Mouse (Mus musculus): ENCODE data around the gene Krt28.

The Krt28 gene

DNA sequence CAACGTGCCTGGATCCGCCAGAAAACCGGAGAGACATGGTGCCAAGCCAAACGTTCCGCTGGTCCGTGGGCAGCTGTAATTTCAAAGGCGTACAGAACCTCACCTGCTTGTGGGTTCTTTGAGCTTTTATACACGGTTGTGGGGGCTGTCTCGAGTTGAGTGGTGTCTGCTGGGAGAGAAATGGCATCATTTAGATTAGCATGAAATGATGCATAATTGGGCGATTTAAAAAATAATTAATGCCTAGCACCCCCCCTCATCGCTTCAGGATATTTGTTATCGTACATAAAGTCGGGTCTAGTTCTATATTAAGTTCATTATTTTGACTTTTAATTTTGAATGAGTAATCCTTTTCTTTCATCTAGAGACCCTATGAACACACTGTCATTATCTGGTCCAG lies at the start of gene Krt28:
Gene Krt28, minus strand, starts transcription at position 101 of the 400 bp plus-strand sequence.
- DNase-seq = no peak

DNA sequence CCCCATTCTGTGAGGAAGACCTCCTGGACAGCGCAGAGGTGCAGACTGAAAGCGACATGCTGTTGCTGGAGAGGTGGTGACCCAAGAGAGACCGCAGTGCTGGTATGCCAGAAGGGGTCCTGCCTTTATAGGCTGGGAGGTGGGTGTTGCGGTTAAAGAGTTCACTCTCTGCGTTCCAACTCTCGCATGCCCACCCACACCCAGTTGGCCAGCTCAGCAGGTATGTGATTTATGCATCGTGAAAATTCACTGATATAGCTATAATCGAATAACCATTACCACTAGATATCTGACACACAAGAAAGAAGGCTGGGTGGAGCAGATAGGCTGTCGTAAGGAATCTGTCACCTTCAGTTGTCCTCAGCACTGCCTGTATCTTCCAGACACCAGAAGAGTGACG lies 47.5 kb upstream of the Krt28 start, which contains the start of gene Krt12:
Gene Krt12, minus strand, starts transcription at position 101 of the 400 bp plus-strand sequence.
- DNase-seq = no peak

DNA sequence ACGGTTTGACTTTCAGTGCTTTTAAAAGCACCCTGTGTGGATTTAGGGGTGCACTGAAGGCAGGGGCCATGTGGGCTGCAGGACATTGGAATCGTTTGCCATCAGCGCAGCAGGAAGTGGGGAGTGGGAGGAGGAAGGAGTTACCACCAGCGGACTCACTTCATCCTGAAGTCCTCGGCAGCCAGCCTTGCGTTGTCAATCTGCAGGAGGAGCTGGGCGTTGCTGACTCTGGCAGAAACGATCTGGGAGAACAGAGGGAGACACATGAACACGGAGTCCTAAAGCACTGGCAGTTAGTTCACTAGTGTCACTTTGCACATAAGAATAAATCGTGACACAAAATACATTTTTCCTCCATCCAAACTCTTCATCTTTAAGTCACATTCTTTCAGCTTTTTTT lies 45.9 kb upstream of the Krt28 start:
- DNase-seq = no peak

DNA sequence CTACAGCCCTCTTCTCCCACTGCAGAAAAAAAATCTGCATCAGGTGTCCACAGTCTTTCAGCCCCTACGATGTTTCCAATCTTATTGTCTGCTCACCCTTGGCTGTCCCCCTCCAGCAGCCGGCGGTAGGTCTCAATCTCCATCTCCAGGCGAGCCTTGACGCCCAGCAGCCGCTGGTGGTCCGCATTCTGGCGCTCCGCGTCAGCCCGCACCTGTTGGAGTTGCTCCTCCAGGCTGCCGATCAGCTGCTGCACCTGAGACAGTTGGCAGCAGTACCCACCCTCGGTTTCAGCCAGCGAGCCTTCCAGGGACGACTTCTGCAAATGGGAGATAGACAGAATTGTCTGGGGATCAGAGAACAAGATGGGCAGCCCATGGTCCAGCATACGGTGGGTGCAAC lies 43.1 kb upstream of the Krt28 start:
- no peak for DNase-seq

DNA sequence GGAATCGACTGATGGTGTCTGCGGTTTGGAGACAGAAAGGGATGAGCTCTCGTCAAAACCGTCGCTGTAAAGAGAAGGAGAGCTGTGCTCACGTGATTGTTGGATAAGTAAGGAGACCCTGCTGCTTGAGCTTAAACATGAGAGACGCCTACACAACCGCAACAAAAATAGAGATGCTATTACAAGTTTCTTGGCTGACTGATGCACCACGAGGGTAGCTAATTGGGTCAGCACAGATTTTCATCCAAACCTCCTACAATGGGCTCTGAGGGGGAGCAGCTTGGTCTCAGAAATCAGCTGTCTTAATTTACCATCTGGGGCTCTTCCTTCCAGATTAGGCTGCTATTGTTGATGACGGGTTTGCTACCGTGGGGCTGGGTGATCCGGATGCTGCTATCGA lies 42.2 kb upstream of the Krt28 start:
- no peak for DNase-seq

DNA sequence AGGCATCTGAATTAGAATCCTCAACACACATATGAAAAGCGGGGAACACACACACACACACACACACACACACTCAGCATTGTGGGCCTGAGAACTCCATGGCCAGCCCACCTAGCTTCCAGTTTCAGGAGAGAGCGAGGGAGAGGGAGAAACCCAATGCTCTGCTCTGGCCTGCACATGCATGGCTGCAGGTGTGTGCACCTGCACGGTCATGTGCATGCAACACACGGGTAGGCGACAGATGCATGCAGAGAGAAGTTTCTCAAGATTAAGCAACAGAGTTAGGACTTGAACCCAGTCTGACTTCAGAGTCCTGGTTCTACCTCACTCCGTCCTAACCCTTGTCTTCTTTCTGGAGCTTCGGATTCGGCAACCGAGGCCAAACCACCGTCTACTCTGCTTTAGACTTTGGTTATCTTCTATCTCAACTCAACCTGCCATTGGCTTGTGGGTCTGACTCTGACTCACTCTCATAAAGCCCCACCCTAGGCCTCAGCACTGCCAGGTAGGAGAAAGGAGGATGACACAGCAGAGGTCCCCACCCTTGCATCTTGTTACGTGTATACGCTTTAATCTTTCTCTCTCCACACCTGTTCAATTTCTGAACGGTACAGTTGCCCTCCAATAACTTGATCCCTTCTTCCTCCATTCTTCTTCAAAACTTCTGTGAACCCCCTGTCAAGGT lies 39.9 kb upstream of the Krt28 start:
- DNase-seq = no peak

DNA sequence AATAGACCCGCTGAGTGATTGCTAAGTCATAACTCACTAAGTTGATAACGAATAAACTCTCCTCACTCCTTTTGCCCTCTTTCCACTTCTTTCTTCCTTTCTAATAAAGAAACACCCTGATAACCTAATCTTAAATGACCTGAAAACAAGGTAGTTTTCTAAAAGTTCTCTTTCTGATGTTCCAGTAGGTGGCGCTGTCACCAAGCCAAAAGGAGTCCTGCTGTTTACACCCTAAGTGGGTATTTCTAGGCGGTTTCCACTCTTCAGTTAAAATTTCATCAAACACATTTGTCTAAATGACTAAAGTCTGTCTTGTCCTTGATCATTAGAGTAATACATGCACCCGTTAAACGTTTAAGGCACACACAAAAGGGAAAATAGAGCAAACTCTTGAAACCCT lies 38.5 kb upstream of the Krt28 start:
- DNase-seq = peak; percentile 47

DNA sequence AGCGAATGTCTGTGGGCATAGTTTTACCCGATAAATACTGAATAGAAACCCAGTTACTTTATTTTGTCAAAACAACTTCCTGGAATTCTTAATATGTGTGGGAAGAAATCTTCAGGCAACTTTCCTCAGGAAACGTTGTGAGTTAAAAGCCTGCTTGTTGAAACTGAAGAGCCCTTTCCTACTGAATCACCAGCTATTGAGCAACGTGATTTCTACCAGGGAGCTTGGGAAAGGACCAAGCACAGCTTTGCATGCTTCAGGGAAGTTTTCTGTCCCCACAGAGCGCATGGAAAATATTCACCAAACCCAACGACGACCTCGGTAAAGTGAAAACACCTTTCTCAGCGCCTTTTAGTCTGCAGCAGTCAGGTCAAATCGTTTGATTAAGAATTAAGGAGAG lies 31.5 kb upstream of the Krt28 start:
- DNase-seq = no peak

DNA sequence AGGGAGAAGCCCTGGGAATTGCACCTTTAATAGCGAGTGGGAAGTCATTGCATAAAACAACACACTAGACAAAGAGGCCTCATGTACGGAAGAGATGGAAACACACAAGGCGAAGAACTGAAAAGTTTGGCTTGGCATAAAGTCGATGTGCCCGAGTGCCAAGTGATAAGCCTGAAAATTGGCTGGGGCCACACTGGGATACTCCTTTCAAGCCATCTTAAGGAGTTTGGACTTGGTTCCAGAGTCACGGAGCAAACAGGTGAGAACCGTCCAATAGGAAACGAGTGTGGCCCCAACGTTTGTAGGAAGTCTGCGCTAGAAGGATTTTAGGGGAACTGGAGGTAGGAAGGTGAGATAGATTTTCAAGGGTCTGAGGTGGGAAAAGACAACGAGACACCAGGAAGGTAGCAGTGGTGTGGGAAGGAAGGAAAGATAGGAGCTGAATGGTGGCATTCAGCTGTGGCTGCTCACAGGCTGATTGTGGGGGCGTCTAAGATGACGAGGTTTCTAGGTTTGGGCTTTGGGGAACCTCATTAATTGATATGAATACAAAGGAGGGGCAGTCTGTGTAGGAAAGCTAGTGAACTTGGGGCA lies 25.4 kb upstream of the Krt28 start:
- no peak for DNase-seq

DNA sequence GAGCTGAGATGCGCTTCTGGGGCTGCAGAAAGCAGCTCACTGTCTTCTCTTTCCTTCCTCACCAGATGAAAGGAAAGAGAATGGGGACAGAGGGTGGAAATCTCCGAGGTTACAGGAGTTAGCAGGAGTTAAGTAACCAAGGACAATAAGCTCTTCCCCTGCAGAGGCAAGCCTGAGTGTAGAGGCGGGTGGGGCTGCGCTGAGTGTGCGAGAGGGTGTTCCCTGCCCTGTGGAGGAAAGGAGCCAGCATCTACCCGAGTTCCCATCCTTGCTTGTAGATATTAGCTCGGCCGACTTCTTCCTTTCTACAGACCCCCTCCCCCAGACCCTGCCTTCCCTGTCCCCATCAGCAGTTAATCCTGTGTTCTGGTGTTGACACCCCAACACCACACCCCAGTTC lies 24.1 kb upstream of the Krt28 start:
- no peak for DNase-seq

DNA sequence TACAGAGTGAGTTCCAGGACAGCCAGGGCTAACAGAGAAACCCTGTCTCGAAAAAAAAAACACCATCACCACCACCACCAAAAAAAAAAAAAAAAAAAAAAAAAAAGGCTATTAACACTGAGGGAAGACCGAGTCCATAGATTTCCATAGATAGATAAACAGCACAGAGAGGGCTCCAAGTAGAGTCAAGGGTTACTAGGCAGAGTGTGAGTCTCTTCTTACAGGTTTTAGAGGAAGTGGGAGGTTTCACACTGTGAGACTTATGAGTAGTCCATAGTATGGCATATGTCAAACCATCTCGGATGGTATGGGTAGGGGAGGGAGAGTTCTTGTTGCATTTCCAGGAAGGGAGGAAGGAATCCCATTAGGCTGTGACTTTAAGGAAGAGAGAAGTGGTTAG lies 23.4 kb upstream of the Krt28 start:
- no peak for DNase-seq

DNA sequence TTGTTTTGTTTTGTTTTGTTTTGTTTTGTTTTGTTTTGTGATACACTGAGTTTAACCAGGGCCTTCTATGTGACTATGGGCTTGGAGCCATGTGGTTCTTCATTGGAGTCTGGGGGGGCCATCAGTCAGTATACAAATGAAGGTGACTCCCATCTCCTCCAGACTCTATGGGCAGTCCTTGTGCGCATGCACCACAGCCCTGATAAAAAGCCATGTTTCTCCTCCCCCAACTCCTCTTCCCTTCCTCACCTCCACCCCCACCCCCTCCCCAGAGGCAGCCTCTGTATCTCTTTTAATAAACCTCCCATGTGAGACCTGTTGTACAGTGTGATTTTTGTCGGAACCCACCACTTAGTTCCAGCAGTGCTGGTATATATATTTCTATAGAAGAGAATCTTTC lies 22.0 kb upstream of the Krt28 start:
- no peak for DNase-seq

DNA sequence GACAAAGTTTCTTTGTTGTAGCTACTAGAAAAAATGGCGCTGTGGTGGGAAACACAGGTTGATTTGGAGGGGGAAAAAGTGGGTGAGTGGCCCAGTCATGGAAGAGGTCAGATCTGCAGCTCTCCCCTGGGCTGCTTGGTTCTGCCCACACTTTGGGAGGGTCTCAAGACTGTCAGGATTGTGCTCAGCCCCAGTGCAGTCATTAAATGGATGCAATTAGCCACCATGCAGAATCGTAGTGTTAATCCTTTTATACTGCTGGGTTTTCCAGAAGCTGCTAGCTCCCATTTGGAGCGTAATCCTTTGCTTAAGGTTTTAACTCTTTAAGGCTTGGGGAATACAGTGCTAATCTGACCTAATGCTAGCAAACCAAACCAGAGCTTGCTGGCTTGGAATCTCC lies 21.3 kb upstream of the Krt28 start:
- no peak for DNase-seq

DNA sequence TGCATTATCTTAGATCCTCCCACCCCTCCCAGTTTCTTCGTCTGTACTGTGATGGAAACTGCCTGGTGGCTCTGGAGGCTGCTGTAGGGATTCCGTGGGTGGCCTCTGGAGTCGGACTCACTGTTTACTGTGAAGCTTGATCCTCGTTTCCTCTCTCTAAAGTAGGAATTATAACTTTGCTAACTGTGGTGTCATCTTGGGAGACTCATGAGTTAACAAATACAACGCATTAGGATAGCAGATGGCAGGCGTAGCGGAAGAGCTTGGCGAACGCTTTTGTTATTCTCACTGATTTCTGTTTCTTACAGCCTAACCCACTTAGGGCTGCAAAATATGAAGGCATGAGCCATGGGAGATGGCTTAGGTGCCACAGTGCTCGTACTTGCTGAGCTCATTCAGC lies 17.8 kb upstream of the Krt28 start:
- no peak for DNase-seq

DNA sequence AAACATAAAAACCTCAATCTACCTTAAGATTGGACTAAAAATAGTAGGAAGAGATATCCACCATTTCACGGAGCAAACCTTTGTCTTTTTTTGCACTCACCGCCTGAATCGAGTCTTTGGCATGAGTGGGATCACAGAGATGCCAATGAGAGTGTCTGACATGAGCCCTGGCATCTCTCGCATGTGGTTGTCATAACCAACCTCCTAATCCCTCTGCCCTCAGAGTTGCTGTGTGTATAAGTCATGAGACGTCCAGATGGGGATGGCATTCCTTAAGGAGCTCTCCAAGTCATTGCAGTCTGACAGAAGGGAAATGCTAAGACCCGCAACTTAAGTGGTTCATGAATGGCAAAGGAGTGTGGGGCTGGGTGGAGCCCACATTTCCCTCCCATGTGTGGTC lies 16.7 kb upstream of the Krt28 start:
- no peak for DNase-seq

DNA sequence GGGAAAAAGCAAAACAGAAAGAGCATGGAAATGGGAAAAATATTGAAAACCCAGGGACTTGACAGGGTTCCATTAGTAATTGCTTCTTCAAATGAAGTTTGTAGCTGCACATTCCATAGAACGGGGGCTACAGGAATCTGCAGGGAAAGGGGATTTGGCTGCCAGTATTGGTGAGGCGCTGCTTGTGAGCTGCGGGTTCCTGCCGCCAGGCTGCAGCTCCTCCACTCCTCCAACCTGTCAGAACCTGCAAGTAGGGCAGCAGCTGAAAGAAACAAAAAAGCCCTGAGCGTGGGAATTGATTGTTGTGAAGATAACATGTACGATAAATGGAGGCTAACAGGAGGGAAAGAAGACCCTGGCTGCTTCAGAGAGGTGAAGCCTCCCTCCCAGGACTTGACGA lies 16.2 kb upstream of the Krt28 start:
- DNase-seq = no peak

DNA sequence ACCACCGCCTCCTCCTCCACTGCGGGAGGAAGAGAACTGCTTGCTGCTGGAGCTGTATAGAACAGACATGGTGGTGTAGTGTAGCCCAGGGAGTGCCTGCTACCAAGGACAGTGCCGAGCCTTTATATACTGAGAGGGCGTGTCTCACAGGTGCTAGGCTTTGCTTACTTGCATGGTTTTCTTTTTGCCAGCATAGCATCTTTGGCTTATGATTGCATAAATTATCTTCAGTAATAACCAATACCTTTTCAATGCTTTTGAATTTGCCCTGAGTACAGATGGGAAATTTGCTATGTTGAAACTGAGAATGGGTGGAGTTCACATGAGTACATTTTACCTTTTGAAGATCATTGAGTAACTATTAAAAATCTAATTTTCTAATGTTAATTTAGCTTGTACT lies 14.6 kb upstream of the Krt28 start, which contains the start of gene Krt10:
Gene Krt10, minus strand, starts transcription at position 101 of the 400 bp plus-strand sequence.
- DNase-seq = no peak

DNA sequence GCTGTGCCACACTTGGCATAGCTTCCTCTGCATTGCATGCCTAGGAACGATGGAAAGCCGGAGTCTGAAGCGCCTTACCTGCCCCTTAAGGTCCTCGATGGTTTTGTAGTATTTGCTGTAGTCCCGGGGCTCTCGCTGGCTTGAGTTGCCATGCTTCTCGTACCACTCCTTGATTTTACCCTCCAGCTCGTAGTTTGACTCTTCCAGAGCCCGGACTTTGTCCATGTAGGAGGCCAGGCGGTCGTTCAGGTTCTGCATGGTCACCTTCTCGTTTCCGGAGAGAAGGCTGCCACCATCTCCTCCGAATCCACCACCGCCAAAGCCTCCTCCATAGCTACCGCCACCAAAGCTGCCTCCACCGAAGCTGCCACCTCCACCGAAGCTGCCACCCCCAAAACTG lies 14.0 kb upstream of the Krt28 start:
- no peak for DNase-seq

DNA sequence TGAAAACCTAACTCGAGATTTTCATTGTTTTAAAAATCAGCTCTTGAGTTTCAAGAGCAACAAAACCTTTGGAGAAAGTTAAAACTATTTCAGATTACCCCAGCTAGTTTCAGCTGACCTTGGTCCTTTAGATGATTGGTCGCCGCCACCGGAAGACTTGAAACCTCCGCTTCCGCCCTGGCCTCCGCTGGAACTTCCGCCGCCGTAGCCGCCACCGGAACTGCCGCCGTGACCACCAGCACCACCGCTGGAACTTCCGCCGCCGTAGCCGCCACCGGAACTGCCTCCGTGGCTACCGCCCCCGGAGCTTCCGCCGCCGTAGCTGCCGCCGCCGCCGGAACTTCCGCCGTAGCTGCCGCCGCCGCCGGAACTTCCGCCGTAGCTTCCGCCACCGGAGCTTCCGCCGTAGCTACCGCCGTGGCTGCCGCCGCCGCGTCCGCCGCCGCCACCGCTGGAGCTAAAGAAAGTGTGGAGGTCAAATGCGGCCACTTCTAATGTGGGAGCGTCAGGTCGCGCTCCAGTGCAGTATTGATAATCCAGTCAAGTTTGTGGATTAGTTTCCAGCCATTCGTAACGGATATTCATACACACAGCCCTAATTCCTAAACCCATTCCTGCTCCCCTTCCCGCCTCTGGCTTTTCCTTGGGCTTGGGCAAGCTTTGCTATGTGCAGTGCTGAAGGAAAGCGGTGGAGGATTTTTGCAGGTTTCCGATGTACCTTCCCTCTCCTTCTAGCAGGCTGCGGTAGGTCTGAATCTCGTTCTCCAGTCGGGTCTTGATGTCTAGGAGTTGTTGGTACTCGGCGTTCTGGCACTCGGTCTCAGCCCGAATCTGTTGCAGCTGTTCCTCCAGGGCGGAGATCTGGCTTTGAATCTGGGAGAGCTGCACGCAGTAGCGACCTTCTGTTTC lies 11.4 kb upstream of the Krt28 start:
- DNase-seq = peak; percentile 81

DNA sequence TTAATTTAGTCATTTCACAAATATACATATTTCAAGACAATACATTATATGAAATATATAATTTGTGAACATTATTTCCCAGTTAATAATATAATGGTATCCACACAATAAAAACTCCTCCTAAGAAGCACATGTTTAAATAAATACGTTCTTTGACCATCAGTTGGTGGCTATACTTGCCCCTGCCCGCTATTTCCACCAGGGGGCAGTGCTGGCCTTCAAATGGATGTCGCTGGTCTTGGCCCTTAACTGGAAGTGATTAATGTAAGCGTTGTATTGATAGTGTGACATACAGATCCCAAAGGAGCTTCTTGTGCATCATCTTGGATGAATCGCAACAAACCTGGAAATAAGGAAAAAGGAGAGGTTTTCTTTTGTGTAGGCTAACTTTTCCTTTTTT lies 4.9 kb upstream of the Krt28 start:
- peak; percentile 61 for DNase-seq

DNA sequence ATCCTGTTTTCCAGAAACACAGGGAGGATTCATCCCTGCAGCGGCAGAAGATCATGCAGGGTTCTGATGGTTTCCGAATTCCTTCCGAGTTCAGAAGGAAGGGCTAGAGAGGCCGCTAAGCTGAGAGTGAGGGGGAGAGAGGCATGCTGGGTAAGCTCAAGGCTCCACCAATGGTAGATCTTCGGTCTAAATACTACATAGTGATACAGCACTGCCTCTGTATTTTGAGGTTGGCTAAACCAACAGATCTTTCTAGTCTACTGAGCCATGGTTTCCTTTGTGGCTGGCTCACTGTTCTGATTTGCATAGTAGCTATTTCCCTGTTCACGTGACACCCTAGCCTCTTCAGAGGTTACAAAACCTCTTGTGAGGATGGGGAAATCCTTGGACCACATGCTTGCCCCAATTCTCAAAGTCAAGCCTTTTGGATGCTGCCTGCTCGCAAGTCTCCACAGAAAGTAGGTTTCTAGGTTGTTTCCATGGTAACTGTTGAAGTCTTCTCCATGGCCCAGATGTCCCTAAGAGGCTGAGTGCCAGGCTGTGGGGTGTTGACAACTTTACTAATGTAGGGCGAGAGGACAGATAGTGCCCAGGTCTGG lies 4.8 kb downstream of the Krt28 start:
- DNase-seq = no peak

DNA sequence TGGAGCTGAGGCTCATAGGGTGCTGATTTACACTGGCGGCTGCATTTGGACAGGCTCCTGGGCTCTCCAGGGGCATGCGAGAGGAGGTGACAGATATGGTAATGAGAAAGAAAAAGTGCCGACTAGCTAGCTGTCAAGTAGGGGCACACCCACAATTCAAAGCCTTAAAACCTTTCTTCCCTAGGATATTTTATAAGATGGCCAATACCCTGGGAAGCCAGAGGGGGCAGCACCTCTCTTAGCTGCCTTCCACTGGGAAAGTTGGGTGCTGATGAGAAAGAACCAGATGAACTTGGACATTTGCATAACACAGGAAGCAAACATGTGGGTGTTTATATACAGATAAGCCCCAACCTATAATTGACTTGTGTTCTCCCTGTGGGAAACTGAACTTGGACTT lies 5.5 kb downstream of the Krt28 start:
- DNase-seq = no peak

DNA sequence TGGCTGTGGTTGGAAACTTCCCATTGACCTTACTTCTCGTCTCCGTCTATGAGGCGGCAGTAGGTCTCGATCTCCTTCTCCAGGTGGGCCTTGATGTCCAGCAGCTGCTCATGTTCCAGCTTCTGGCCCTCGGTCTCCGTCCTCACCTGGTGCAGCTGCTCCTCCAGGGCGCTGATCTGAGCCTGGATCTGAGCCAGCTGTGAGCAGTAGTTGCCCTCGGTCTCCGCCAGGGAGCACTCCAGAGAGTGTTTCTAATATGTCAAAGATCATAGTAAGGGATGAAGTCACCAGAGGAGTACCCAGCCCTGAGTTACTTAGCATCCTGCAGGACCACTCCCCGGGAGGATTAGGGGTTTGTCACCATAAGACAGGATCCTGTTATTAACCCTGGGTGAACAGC lies 7.9 kb downstream of the Krt28 start:
- DNase-seq = no peak
